Mouse (Mus musculus): ENCODE data around the gene Tbcd.
A peak's percentile ranks its signal among the peaks of the same experiment; 100 is the strongest.

Tbcd gene

DNA sequence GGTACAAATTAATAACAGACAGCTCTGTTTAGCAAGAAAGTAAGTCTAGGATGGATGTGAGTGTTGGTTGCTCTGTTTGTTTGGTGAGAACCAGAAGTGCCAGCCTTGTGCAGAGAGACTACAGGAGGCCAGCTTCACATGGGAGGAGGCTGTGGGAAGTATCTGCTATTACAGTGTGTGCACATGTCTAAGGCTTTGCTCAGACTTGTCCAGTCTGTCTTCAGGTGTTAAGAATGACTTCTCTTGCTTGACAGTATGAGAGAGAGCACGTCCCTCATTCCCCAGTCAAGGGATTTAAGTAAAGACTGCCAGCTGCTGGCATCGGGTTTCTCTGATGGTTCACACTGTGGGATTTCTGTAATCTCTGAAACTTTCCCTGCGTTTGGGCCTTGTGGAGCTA lies 149.7 kb downstream of the Tbcd start:
- no peak for DNase-seq

DNA sequence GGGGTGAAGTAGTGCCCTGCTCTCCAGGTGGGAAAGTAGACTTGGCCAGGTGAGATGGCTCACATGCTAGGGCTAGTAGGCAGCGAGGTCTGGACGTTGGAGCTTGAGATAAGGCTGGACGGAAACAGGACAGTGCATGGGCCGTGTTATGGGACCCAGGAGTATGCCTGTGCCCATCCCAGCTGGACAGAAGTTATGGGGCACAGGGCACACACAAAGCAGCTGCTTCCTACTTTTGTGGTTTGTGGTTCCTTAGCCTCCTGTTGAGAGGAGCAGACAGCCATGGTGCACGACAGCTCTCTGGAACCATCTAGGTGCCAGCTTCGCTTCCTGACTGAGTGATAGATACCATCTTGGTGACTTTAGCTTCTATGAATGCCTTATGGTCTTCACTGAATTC lies 153.9 kb downstream of the Tbcd start:
- no peak for DNase-seq

DNA sequence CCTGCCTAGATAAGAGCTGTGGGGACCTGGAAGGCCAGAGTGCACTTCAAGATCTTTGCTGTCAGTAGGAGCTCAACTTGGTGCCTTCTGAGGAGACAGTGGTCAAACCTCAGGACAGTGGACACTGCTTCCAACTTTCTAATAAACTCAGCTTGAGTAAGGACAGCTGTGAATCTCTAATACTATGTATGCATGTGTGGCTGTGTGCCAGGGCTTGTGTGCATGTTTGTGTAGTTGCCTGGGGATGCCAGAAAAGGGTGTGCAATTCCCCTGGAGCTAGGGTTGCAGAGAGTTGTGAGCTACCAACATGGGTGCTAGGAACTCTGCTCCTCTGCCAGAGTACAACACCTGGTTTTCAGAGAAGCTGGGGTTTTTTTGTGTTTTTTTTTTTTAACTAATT lies 159.2 kb downstream of the Tbcd start:
- no peak for DNase-seq

DNA sequence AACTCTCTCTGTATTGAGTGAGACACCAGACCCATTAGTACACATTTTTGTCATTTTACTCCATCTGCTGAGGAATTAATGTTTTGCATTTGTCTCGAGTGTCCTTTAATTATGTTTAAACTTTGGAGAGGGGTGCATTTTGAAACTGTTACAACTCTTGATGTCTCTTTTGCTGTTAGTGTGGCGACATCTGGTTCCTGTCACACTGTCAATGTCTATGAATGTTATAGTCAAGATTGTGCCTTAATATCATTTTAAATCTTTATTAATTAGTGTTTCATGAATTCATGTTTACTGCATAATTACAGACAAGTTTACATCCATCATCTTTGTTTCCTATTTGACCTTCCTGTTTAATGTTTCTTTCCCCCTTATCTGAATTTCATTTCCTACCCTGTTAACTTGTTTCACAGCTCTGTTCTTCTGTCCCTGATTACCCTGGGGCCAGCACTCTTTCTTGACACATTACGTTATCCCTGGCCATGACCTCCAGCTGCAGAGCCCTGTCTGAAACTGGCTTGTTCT lies 164.3 kb downstream of the Tbcd start:
- DNase-seq = no peak

DNA sequence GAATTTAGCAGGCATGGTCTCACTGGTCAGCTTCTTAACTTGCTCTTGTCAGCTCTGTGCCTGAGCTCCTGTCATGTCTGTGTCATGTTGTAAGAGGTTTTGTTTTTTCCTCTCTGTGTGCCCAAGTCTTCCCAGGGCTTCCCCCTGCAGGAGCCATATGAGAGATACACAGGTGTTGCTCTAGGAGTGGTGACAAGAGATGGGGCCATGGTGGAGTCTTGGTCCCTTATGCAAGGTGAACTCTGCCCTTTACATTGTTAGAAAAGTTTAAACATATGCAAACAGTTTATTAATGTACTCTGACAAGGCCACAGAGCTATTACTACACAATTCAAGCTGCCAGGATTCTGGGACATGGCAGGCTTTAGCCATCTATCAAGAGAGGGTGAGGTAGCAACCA lies 164.8 kb downstream of the Tbcd start:
- DNase-seq = no peak

DNA sequence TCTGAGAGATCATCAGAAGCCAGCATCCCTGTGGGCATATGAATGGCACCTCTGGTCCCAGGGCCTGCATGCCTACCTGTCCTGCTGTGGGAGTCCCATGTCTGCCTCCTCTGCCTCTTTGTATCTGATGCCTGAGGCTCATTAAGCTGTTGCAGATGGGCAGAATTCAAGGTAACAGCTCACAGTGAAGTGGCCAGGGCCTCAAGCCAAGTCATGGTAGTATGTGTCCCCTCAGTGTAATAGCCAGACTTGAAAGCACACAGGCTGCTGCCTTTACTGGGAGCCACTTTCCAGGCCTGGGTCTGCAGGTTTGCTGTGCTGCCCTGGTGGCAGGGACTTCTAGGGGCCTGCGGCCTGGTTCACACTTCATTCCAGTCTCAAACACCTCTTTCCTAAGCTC lies 165.6 kb downstream of the Tbcd start:
- DNase-seq = no peak

DNA sequence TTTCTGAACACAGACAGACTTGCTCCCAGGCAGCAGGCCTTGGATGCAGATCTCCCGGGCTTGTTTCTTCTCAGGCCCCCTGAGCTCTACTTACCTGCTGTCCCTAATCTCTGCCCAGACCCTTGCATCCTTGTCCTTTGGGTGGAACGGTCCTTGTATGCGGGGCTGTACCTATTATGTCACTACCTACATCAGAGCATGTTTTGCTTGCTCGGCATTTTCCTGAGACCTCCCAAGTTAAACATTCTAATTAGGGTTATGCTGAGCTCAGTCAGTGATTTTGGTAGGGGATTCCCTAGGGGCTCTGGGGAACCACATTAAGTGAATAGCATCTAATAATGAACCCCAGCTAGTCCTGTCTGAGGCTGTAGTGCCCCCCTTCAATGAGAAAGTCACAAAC lies 173.3 kb downstream of the Tbcd start:
- DNase-seq = no peak

DNA sequence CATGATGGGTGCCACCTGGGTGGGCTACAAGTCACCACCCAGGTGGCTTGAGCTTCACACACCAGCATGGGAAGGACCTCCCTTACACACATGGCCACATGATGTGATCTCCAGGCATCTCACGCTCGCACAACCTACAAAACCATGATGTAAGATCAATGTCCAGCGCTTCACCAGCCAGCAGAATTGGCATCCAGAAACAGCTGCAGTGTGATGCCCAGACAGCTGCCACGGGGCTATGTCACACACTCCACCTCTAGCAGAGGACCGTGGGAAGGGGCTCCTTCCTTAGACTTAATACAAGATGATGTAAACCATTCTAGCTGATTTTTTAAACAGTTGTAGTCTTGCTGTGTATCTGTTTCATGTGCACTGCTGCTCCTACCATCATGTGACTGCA lies 175.8 kb downstream of the Tbcd start:
- no peak for DNase-seq

DNA sequence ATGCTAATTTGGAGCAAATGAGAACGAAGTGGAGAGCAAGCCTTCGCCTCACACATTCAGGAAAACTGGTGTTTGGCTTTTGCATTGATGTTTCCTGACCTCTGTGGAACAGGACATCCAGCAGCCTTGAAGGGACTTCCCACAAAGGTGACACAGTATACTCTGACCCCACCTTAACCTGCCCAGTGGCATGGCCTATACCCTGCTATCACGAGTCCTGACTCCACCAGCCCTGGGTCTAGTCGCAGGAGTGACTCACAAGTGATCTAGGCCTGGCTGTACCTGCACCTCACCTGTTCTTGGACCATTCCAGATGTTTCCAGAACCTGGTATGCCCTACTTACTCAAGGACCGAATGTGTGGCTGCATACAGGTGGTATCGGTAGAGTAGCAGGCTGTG lies 177.8 kb downstream of the Tbcd start:
- DNase-seq = no peak

DNA sequence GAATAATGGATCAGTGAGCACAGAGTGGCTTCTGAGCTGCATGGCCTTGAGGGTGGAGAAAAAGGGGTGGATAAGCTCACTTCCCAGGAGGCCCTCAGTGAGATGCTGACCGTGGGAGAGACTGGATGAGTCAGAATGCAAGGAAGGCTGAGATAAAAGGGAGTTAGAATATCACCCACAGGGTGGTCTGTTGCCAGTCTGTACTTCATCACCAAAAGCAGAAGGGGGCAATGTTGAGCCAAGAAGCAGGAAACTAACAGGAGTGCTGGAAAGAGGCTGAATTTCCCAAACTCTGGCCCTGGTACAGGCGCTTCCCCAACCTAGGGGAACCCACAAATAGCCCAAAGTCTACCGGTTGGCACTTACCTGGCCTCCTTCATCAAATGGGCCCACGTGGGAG lies 178.7 kb downstream of the Tbcd start:
- DNase-seq = no peak

DNA sequence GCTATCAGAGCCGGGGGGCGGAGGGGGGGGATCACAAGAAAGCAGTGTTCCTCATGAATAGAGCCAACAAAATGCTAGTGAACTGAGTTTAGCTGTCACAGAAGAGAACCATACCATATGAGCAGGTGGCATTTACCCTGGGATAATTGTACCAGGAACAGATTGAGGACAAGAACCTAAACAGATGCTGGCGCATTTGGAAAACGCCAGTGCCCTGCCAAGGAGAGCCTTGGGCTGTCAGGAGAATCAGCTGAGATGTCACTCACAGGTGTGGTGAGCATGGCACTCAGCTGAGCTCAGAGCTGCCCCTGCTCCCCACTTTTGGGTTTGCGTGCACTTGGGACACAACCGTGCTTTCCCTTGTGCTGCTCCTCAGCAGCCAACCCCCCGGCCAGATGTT lies 179.7 kb downstream of the Tbcd start:
- no peak for DNase-seq

DNA sequence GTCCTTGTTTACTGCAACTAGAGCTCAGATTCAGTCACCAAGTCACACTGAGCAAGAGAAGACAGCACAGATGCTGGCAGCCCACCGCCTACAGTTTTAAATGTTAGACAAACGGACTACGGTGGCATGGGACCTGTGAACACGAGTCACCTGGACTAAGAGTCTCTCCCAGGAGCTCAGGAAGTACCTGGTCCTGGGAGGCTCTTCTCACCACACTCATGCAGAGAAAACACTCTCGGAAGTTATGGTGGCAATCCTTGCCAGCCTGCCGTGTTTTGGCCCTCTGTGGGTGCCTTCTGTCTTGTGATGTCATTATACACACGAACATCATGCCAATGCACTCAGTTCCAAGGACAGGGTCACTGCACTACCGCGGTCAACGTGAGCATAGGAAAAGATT lies 184.9 kb downstream of the Tbcd start:
- DNase-seq = no peak

DNA sequence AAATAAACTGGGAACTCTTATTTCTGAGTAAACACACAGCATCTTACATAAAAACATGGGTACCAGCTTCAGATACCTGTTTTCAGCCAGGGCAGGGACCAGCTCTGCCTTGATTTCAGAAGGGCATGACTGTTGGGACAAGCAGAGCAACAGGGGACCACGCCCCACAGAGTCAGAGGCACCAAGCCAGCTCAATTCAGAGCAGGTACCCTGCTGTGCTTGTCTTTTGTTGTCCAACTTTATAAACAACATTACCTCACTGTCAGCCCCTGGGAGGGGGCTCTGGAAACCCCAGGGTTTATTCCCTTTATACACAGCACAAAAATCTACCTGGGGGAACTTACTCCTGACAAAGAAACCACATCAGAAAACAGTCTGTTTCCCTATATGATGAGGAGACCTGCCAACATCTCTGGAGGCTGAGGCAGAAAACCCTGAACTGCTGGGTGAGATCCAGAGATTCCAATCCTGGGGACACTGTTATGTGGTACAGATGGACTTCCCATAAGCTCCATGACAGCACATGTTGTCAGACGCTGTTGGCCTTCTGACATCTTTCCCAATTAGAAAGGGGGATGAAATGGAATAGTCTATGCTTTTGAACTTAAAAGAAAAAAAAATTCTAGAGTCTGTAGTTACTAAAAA lies 189.9 kb downstream of the Tbcd start:
- no peak for DNase-seq

DNA sequence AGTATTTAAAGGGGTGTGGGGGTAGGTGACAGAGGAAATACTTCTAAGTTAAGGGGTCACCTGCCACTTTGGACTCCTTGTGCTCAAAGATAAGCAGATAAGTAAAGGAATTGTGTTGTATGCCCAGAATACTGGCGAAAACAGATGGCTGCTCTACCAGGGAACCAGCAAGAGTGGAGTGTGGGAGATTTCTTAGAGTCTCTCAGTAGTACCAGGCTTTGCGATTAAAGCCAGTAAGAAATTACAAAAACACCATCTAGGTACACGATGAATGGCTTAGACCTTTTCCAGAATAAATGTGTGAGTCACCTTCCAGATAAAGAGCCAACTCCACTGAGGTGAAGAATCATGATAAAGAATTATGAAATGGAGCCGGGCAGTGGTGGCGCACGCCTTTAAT lies 193.6 kb downstream of the Tbcd start:
- DNase-seq = no peak

DNA sequence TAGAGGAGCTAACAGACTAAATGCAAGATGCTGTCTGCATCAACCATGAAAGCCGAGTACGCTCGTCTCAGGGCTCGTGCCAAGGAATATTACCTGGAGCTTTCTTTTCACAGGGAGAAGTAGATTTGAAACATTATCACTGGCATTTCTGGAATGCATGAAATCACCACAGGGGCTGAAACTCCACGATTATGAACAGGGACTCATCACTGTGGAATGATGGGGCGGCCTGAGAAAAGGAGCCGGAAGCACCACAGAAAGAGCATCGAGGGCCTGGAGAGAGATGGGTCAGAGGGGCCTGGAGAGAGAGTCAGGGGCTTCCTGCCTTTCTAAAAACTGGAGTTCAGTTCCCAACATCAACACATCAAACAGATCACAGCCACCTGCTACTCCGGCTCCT lies 195.6 kb downstream of the Tbcd start:
- no peak for DNase-seq

DNA sequence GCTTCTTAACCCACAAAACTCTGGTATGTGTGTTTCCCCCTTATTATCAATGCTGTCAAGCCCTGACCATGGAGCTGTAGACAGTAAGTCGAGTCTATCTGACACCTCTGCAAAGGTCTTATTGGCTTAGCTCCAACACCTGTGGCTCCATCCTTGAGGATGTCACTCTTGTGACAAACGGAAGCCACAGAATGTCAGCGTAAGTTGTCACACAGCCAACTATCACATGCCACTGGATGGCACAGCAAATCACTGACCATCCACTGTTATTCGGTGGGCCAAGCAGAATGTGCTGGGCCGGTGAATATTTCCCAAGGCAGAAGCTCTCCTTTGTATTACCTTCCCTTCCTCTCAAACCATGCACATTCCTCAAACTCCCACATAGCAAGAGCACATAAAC lies 196.4 kb downstream of the Tbcd start:
- no peak for DNase-seq

DNA sequence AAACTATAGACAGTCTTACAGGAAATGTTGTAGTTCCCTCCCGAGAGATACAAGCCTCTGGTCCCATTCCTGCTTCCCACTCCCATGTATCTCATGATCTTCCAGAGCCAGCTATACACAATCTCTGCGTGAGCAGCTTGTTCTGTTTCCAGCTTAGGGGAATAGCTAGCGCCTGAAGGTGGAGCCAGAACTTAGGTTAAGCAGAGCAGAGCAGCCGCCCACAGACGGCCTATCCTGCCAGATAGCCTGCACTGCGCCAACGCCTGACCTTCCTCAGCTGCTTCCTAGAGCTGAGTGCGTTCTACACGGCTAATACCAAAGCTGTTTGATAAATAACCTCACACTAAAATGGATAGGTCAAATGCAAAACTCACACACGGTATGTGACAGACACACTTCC lies 198.2 kb downstream of the Tbcd start:
- DNase-seq = no peak

DNA sequence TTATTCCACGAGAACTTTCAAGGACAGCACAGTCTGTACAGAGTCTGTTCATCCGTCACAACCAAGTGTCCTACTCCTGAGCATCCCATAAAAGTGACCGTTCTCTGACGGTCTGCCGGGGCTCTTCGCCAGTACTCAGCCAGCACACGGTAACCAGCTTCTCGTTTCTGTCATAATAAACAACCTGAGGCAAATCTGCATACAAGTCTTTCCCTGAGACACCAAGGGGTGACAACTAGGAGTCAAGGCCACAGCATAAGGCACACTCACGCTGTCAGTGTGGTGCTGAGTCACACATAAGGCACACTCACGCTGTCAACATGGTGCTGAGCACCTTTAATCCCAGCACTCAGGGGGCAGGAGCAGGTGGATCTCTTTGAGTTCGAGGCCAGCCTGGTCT lies 198.9 kb downstream of the Tbcd start:
- DNase-seq = no peak

DNA sequence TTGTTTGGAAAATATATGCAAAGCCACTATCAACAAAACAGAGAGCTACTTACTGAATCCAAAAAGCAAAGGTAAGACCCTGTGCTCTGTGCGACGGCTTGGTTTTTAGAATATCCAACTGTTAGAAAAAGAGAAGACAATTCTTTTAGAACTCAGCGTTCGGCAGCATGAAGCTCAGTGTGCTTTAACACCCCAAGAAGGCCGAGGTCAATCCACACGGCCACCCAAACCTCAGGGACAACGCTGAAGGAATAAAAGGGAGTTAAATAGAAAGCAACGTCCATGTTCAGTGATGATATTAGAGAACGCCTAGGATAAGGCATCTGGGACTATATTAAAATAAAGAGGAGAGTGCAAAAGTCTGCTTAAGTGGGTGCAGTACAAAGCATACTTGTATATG lies 199.8 kb downstream of the Tbcd start:
- no peak for DNase-seq

DNA sequence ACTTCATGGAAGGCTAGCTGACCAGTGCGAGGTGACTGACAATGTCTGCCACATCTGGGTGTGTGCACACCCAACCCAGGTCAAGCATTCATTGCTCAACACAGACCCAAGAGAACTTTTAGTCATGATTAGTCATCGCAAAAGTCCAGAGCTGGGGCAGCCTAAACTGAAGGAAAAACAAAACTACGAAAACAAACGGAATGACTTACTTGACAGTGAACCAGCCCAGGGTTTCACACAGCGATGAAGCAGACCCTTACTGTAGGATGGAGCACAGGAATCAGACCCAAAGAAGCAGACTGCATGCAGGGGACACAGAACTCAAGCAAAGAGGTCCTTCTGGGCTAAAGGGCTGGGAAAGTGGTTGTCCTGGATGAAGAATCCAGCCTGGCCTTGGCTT lies 200.2 kb downstream of the Tbcd start:
- DNase-seq = no peak

DNA sequence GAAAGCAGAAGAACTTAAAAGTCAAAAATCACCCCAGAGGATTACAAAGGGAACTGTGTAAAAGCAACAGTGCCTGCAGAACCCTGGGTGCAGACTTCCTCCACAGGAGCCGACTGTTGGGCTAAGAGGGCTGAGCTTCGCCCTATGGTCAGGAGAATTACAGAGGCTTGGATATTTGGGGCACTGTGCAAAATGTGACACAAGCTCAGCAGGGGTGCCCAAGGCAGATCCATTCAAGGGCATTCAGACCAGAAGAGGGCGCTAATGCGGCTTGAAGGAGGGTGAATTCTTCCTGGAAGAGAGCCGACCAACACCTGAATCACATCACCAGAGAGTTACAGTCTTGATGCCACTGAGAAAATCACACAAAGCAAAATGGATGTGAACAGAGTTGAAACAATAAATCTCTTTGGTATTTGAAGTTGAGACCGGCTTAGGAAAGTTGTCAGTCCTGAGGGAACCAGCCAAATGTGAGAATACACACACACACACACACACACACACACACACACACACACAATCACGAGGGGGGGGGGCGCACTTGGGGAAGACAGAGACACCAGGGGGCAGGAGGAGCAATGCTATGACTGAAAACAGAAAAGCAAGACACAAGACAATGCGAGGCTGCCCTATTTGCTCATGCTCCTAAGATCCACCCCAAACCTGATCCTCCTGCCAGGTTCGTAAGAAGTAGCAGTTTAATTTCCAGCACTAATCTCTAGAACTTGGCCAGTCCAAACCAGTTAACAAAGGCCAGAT lies 201.0 kb downstream of the Tbcd start:
- DNase-seq = peak; percentile 77

DNA sequence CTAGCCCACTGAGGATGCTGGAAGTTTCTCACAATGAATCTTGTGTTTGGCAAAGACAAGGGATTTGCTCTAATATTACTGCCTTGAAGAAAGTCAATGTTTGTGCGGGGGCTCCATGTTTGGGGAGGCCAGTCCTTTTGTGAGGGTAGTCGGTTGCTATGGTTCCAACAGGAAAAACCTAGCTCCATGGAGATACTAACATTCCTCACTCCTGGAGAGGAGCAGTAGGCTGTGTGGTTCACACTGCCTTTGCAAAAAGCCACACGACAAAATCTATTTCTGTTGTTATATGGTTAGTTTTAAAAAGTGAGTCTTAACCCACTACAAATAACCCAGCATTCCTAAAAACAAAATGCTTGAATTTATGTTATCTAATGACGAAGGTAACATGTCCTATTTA lies 201.9 kb downstream of the Tbcd start:
- DNase-seq = no peak

DNA sequence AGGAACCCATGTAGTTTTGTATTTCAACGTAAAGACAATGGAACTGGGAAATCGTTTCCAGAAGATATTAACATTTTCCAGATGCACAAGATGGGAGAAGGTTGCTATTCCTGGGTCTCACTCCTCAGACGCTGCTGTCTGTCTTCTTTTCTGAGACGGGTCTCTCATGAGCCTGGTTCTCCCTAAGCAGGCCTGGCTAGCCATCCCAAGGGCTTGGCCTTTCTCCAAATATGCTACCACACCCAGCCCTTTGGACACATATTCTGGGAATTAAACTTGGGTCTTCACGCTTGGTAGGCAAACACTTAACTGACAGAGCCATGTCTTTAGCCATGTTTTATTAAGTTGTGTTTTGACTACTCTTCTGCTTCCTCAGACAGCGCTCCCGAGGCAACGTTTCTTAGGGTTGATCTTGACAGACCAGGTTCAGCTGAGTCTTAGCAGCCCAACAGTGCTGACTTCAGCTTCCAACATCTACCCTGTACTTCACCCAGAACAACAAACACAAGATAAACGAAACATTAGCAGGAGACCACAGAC lies 202.7 kb downstream of the Tbcd start:
- DNase-seq = no peak

DNA sequence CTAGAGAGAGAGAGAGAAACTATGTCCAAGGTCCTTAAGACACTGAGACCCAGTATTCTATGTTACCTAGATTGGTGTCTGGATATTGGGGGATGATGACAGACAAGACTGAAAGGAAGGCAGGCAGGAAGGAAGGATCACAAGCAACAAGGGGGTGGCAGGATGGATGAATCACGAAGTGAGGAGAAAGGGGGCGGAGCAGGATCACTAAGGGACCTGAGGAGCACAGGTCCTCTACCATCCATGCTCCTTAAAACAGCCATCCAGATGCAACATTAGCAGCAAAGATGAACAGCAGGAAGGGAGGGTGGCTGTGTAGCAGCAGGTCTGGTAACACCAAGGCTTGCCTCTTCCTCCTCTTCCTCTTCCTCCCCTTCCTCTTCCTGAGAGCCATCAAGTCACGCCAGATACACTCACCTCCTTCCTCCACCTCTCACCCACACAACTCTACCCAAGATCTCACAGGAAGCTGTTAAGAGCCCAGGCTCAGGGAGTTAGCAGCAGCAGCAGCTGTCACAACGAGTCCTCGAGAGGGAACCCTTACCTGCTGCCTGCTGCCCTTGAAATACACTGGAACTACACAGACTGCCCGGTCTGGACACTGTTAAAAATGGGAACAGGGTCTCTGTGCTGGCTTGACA lies 203.5 kb downstream of the Tbcd start:
- peak; percentile 23 for DNase-seq
